Mouse (Mus musculus) heart, embryonic 11.5 days (tissue): ENCODE measurements around the gene Mcrip1. TPM values are rescaled to one million over a fixed set of nuclear protein-coding genes. Genes with fewer than 3 reads are reported as not detected.

ENCODE experiments used
- ATAC-seq: fragments of 200-750 bp; cut with Nextera tagmentation; replicated peaks from 2 replicates; pipeline ENCODE4 v1.8.0; 2017; ENCODE audit warnings: moderate library complexity; ENCODE audit not compliant: insufficient number of reproducible peaks, low FRiP score, low TSS enrichment
- H3K27ac ChIP-seq: fragments of 300-500 bp; sonication (generic); 2 replicates; pipeline ENCODE4 v1.5.1; 2014; ENCODE audit warnings: mild to moderate bottlenecking, low read depth, low read length
- H3K27me3 ChIP-seq: fragments of 300-500 bp; sonication (generic); 2 replicates; pipeline ENCODE4 v1.6.1; 2014; ENCODE audit warnings: mild to moderate bottlenecking, low read length, mixed read lengths; ENCODE audit not compliant: control insufficient read depth, insufficient read depth
- H3K36me3 ChIP-seq: fragments of 300-500 bp; sonication (generic); 2 replicates; pipeline ENCODE4 v1.6.1; 2014; ENCODE audit warnings: mild to moderate bottlenecking, low read length, moderate library complexity, mixed read lengths; ENCODE audit not compliant: control insufficient read depth, insufficient read depth
- H3K4me1 ChIP-seq: fragments of 300-500 bp; sonication (generic); 2 replicates; pipeline ENCODE4 v1.6.1; 2014; ENCODE audit warnings: low read length; ENCODE audit not compliant: control insufficient read depth, insufficient read depth
- H3K4me2 ChIP-seq: fragments of 300-500 bp; sonication (generic); 2 replicates; pipeline ENCODE4 v1.6.1; 2014; ENCODE audit warnings: mild to moderate bottlenecking, moderate library complexity
- H3K4me3 ChIP-seq: fragments of 300-500 bp; sonication (generic); 2 replicates; pipeline ENCODE4 v1.5.1; 2014; ENCODE audit warnings: low read depth, low read length
- H3K9ac ChIP-seq: fragments of 300-500 bp; sonication (generic); 2 replicates; pipeline ENCODE4 v1.6.1; 2014; ENCODE audit warnings: mild to moderate bottlenecking, low read depth, low read length, moderate library complexity
- H3K9me3 ChIP-seq: fragments of 300-500 bp; sonication (generic); replicated peaks from 2 replicates; pipeline ENCODE4 v1.6.1; 2016; ENCODE audit warnings: low read length; ENCODE audit not compliant: control insufficient read depth
- WGBS: fragments of 180-500 bp; shearing (Covaris S2); extraction: QIAGEN DNeasy Blood & Tissue Kit; methylation state at CpG from one replicate; pipeline ENCODE4 v1.1.7; 2014; ENCODE audit not compliant: insufficient replicate concordance; 5-methylcytosine and 5-hydroxymethylcytosine counted together
- polyA plus RNA-seq: library from polyadenylated mRNA; unstranded; fragments of >200 nt; fragmentation: Nextera tagmentation; extraction: Ambion mirVana; gene quantifications from 2 replicates; pipeline ENCODE4 v1.2.1, GENCODE M21; 2014

Gene Mcrip1
- polyA plus RNA-seq, 1 experiment from 2014 or later = 168 TPM

DNA sequence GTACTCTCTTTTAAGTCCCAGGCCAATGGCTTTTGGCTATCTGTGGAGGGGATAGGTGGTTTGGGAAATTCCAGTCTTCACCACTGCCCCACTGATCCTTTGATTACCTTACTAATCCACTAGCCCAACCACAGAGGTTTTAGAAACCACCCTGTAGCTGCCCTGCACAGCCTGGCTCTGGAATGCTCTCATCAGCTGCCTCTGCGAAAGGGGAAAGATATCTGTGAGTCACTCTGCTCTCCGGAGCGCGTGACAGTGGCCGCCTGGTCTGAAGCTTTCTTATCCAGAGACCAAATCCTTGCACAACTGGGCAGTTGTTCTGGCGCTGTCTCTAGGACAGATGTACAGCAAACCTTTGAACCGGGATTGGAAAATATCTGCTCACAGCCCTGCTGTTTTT, 5.3 kb upstream of the Mcrip1 start:
- Histone ChIP-seq H3K9ac (no peak overlapping the region), H3K9me3 (no peaks in the 10 kb centered on the region), H3K4me1 (peaks cover 9% of the 10 kb centered on the region), H3K4me2 (no peak overlapping the region), H3K27ac (no peak overlapping the region), H3K36me3 (peaks cover 8% of the 10 kb centered on the region; the same call in 1 of the 2 replicates), H3K27me3 (no peaks in the 10 kb centered on the region), H3K4me3 (no peak overlapping the region)
- ATAC-seq = no peak
- WGBS = 49% methylated on average over 7 of the region's 7 CpGs

DNA sequence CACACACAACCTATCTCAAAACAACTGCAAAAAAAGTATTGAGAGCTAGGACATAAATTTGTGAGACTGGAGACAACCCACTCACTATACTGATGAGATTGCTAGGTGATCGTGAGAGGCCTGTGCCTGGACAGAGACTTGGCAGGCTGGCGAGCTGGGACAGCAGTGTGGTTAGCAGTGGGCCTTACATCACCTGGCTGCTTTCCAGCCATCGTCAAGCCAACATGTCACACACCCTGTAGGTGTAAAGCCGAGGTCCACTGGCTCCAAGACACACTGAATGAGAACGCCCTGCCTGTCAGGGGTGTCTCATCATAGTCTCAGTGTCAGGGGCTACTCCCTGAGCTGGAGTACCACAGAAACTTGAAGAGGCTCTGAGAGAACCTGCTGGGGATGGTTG, 3.2 kb upstream of the Mcrip1 start:
- no peak overlapping the region for H3K4me3 ChIP-seq
- no peak for ATAC-seq
- 66% methylated on average over 5 of the region's 5 CpGs for WGBS
- no peaks in the 10 kb centered on the region for H3K36me3 ChIP-seq
- H3K9me3 ChIP-seq = no peaks in the 10 kb centered on the region
- H3K4me1 ChIP-seq = peaks cover 21% of the 10 kb centered on the region
- no peak overlapping the region for H3K9ac ChIP-seq
- no peaks in the 10 kb centered on the region for H3K27me3 ChIP-seq
- H3K4me2 ChIP-seq = no peak overlapping the region
- no peak overlapping the region for H3K27ac ChIP-seq

DNA sequence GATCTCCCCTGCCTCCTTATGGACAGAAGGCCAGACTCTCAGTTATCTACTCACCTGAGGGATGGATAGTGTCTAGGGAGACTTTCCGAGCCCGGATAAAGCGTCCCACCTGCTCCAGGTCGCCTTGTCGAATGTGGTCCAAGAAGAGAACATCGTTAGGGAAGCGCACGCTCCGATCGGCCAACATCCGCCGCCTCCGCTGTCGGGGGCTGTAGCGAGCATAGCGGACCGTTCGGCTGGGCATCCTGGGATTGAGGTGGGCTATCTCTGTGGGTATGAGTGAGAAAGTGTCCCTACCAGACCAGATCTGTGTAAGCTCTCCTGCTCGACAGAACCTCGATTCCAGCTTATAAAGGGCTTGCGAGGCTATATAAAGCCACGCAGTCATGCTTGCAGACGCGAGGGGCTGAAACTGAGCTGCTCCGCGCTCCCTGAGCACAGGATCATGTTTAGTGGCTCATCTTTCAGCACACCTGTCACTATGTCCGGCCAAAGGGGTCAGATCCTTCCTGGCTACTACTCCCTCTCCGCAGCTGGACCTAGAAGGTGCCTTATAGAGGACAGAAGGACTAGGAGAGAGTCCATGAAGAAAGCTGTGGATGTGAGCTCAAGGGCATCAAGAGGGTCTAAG, 1.4 kb upstream of the Mcrip1 start, which contains the start of gene Ppp1r27:
Gene Ppp1r27 (minus strand): TSS at position 323 of the 631 bp plus-strand sequence.
- no peaks in the 10 kb centered on the region for H3K9me3 ChIP-seq
- WGBS = 90% methylated on average over 28 of the region's 28 CpGs
- peak within 1 kb of the TSS; percentile 99 for H3K9ac ChIP-seq

DNA sequence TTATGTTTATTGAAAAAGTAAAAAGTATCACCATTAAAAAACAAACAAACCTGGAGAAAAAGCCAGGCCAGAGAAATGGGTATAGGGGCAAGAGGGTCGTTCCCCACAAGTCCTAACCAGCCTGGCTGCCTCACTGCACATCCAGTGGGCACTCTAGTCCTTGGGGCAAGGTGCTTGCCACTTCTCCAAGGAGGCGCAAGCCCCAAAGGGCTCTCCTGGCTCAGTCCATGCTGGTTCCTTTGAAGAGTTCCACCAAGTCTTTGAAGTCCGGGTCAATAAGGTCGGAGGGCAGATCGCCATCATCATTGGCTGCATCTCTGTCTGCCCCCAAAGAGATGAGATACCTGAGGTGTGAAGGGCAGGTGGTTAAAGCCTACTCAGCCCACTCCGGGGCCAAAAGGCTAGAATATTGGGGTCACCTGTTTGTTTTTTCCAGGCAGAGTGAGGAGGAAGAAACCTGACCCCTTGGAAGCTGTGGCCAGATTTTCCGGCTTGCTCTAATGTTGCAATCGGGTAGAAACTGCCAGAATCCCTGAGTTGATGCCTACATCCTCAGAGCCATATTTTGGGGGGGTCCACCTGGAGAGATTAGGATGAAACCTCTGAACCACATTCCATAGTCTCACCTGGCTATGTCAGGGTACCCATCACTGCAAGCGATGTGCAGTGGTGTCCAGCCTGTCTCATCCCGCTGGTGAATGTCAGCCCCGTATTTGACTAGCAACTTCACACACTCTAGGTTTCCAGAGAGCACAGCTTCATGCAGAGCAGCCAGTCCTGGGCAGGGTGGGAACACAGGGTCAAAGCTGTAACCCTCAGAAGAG, 671 bp upstream of the Mcrip1 start:
- Histone ChIP-seq H3K9me3 (no peaks in the 10 kb centered on the region), H3K36me3 (no peaks in the 10 kb centered on the region), H3K27me3 (no peaks in the 10 kb centered on the region), H3K4me1 (peaks cover 24% of the 10 kb centered on the region), H3K27ac (peak overlapping the region; percentile 96), H3K4me2 (peak overlapping the region; percentile 97), H3K4me3 (peak overlapping the region; percentile 95), H3K9ac (peak overlapping the region; percentile 99)
- WGBS = 68% methylated on average over 11 of the region's 11 CpGs
- ATAC-seq = no peak

More for the DNA sequence above, 1.4 kb upstream of the Mcrip1 start, which contains the start of gene Ppp1r27:
- peaks cover 26% of the 10 kb centered on the region for H3K4me1 ChIP-seq
- no peaks in the 10 kb centered on the region for H3K36me3 ChIP-seq
- no peaks in the 10 kb centered on the region for H3K27me3 ChIP-seq
- peak within 1 kb of the TSS; percentile 95 for H3K4me3 ChIP-seq
- H3K27ac ChIP-seq = peak within 1 kb of the TSS; percentile 96
- H3K4me2 ChIP-seq = peak within 1 kb of the TSS; percentile 97
- no peak for ATAC-seq

DNA sequence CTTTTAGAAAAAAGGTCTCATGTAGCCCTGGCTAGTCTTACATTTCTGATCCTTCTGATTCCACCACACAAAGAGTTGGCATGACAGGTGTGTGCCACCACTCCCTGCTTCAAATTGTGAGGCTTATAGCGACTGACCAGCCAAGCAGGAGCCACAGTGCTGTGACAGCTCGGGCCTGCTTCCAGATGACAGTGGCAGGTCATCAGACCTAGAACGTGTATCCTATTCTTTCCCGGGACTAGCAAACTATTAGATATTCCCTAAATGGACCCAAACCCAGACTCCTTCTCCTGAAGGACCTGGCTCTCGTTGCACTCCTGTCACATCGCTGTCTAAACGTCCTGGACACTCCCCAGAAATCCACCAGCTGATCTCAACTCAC, 750 bp downstream of the Mcrip1 start:
- ATAC-seq = no peak
- H3K27ac ChIP-seq = peak overlapping the region; percentile 96
- 20% methylated on average over 7 of the region's 7 CpGs for WGBS
- peaks cover 21% of the 10 kb centered on the region for H3K4me1 ChIP-seq
- H3K36me3 ChIP-seq = peaks cover 4% of the 10 kb centered on the region; the same call in 1 of the 2 replicates
- H3K4me3 ChIP-seq = peak overlapping the region; percentile 95
- no peaks in the 10 kb centered on the region for H3K27me3 ChIP-seq
- H3K9me3 ChIP-seq = no peaks in the 10 kb centered on the region
- H3K4me2 ChIP-seq = peak overlapping the region; percentile 97
- peak overlapping the region; percentile 99 for H3K9ac ChIP-seq

DNA sequence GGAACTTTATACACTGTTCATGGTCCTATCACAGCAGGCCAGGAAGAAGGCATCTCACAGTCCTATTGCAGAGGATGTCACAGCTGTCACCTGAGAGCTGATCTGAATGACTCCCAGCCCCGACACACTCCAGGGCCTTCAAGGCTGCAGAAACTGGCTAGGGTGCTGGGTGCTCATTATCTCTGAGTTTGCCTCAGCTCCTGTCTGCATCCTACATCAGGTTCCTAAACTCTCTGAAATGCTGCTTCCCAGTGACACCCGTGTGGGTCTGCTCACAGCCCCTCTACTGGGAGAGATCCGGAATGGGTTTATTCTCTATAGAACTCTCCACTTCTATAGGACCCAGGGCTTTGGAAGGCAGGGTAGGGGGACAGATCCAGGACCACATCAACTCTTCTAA, 1.3 kb downstream of the Mcrip1 start:
- Histone ChIP-seq H3K4me1 (peaks cover 21% of the 10 kb centered on the region), H3K9me3 (no peaks in the 10 kb centered on the region), H3K4me3 (peak overlapping the region; percentile 95), H3K9ac (peak overlapping the region; percentile 99), H3K27ac (0 out of 2 replicates have a peak overlapping the region, but pooled peaks have one; percentile 7), H3K36me3 (peaks cover 6% of the 10 kb centered on the region), H3K4me2 (peak overlapping the region; percentile 97), H3K27me3 (no peaks in the 10 kb centered on the region)
- ATAC-seq = no peak
- 85% methylated on average over 3 of the region's 3 CpGs for WGBS

DNA sequence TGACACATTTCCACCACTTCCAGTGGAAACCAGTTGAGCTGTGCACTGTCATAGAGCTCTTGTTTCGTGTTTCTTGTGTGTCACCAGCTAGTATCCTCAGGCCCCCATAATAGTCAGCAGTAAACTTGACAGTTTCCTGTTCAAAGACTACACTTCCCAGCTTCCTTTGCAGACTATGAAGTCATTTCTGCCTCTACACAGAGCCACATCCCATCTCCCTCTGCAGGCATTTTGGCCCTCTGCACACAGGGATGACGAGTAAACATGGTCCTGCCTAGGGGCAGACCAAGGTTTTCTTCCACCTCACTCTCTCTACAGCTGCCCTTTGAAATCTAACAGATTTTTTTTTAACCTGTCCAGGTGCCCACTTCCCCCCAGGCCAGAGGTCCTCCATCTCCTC, 2.1 kb downstream of the Mcrip1 start:
- 57% methylated on average over 2 of the region's 2 CpGs for WGBS
- no peaks in the 10 kb centered on the region for H3K27me3 ChIP-seq
- H3K9me3 ChIP-seq = no peaks in the 10 kb centered on the region
- H3K36me3 ChIP-seq = peaks cover 12% of the 10 kb centered on the region
- no peak overlapping the region for H3K4me3 ChIP-seq
- H3K4me2 ChIP-seq = no peak overlapping the region
- ATAC-seq = no peak
- peaks cover 21% of the 10 kb centered on the region for H3K4me1 ChIP-seq
- no peak overlapping the region for H3K9ac ChIP-seq
- no peak overlapping the region for H3K27ac ChIP-seq

DNA sequence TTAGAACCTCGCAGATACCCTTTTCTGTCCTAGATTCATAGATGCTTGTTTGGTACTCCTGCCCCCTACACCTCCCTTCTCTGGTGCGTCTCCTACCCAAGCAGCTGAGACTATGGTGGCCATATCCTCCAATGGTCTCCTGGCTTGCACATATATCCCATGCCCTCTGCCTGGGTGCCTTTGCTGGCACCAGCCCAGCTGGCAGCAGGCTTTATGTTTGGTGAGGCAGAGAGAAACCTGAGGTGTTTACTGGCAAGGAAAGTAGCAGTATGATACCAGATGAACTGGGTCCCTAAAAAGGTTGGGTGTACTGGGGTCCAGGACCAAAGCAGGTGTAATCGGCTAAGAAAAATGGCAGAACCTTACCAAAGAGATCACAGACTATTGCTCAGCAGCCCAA, 3.6 kb downstream of the Mcrip1 start:
- WGBS = 84% methylated on average over 3 of the region's 3 CpGs
- peaks cover 24% of the 10 kb centered on the region for H3K4me1 ChIP-seq
- no peaks in the 10 kb centered on the region for H3K9me3 ChIP-seq
- no peaks in the 10 kb centered on the region for H3K27me3 ChIP-seq
- no peak overlapping the region for H3K27ac ChIP-seq
- no peak overlapping the region for H3K9ac ChIP-seq
- H3K4me2 ChIP-seq = no peak overlapping the region
- no peak overlapping the region for H3K4me3 ChIP-seq
- H3K36me3 ChIP-seq = peaks cover 12% of the 10 kb centered on the region
- ATAC-seq = no peak
